Mouse (Mus musculus): ENCODE measurements around the gene Tdrd7. TPM values are rescaled to one million over a fixed set of nuclear protein-coding genes. Genes with fewer than 3 reads are reported as not detected.

Tdrd7 gene
- polyA plus RNA-seq, 1 experiment = 0.26 TPM

DNA sequence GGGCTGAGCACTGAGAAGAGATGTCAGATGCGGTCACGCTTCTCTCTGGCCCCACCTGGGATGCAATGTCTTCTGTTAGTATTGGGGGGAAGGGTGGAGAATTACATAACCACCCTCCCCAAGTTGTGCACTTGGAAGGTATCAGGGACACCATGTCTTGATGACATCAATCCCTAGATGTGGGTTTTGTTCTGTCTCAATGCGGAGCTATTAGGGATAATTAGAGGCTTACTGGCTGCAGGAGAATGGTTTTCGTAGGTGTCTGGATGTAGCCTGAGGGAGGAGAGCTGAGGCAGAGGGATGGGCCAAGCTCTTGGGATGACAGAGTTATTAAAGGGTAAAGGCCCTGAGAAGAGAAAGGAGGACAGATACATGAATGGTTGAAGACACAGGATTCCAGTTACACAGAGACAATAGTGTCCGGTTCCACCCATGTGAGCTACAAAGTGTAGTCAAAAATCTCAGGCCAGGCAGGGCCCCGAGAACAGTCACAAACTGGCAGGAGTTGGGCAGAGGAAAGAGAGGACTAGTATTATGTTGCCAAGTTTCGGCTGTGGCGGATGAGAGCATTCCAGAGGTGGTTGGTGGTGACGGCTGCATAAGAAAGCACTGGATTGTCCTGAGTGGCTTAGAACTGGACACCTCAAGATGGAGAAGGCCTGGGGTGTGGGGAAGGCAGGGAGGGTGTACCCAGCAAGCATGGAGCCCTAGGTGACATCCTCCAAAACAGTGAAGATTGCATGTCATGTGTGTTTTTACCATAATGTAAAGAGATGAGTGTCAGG is 88.4 kb downstream of the Tdrd7 start:
- TF ChIP-seq GATA1 (IDR thresholded peaks at IDR 0.05; ENCODE audit: low read length) = no peak

- no peak for TF ChIP-seq GATA1 (IDR thresholded peaks at IDR 0.05; ENCODE audit: low read length)
Measured at GRCm38 (mm10) chr4:46056163-46056562, 91.0 kb downstream of the Tdrd7 start.

DNA sequence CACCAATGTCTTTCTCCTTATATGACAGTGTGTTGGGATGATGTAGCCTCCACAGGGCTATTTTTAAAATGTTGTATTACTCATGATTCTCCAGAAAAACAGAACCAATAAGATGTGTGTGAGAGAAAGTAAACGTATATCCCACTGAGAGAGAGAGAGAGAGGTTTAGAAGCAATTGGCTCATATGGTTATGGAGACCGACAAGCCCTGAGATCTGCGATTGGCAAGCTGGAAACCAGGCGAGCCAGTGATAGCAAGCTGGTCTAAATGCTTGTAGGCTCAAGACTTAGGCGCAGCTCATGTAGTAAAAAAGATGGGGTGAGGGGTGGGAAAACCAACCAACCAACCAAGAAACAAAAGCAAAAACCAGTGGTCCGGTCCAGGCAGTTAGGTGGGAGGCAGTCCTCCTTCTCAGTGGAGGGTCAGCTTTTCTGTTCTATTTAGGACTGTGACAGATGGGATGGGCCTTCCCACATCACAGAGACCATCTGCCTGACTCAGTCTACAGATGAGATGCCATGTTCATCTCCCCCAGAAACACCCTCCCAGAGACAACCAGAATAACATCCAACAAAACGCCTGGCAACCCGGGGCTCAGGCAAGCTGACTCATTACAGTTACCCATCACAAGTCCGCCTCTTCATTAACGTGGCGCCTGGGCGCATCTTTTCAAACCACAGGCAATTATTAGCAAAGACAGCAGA is 96.3 kb downstream of the Tdrd7 start:
- TF ChIP-seq GATA1 (IDR thresholded peaks at IDR 0.05; ENCODE audit: low read length) = no peak

DNA sequence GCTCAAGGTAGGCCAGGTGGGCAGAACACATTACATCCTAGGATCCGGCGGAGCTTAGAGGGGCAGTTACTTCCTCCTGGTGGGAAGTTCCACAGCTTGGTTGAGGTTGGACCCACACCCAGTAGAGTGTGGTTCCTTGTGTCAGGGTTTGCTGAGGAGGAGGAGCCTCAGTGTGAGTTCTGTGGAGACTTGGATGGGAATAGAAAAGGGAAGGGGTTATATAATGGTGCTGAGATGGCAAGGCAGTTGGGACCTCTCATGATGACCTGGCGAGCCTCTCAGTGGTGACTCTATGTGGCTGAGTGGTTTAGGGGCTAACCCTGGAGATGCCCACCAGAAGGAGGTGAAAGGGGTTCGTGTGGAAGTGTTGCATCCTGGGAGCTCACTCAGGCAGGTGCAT is 98.7 kb downstream of the Tdrd7 start:
- no peak for TF ChIP-seq GATA1 (IDR thresholded peaks at IDR 0.05; ENCODE audit: low read length)

DNA sequence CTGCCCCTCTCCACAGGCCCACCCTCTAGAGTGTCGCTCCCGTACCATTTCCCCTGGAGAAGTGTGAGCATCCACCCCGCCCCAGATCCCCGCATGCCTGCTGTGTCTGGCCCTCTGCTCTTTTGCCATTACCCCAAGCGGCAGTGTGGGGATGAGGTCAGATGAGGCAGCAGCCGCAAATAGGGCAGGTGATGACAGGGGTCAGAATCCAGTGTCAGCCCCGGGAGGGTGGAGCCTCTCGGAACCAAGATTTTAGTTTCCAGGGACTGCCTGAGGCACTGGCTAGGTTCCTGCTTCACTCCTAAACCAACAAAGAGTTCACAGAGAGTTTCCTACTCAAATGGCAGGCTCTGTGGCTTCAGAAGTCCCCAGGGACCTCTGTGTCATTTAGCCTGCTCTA is 99.1 kb downstream of the Tdrd7 start:
- TF ChIP-seq GATA1 (IDR thresholded peaks at IDR 0.05; ENCODE audit: low read length) = no peak

DNA sequence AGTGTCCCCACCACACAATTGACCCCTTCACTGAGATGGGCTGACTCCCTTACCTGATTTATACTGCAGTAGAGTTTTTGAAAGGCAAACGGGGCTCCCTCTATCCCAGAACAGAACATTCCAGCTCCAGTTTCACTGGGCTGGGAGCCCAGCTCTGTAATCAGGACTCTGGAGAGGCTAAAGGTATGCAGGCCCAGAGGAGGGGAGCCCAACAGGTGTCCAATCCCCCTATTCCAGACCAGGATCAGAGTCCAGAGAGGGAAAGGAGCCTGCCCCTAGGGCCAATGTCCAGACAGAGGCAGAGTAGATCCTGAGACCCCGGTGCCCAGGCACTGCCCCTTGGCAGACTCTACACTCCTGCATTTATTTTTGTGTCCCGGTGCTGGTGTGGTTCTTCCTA is 99.8 kb downstream of the Tdrd7 start:
- no peak for TF ChIP-seq GATA1 (IDR thresholded peaks at IDR 0.05; ENCODE audit: low read length)

DNA sequence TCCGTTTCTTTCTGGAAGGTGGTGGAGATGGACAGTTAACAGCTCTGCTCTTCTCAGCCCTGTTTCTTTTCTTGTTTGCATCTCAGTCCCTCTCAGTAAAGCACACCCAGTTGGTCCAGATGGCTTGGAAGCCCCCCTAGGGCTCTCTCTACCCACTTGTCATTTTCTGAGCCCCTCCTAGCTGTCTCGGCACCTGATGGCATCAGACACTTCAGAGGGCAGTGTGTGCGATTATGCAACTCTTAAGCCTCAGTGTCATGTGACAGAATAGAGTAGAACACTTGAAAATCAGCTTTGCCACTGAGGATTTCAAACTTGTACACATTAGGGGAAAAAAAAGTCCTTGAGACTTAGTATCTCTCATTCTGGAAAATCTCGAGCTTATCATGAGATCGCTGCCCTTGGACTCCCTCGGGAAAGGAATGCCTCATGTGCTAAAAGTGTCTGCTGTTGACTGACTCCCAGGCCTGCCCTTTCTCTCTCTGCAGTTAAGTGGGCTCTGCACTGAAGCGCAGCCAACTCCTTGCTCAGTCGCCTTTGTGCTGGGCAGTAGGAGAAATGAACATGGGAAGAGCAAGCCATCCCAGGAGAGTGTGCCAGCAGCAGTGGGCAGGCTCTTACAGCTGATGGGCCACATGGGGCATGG is 100.7 kb downstream of the Tdrd7 start:
- TF ChIP-seq GATA1 (IDR thresholded peaks at IDR 0.05; ENCODE audit: low read length) = no peak

DNA sequence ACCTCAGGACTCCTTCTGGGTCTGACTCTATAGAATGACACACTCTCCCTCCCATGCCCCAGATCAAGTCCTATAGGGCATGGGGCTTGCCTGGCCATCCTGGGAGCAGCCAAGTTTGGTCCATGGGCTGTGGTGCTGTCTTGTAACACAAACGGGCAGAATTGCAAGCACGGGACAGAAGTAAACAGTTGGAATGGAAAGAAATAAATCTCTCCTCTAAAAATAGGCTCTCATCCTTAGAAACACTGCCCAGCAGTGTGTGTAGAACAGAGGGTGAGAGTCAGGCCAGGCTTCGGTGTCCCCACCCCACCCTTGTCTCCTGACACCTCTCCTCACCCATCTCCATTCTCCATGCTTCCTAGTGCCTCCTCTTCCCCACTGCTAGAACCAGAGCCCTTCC is 102.9 kb downstream of the Tdrd7 start:
- TF ChIP-seq GATA1 (IDR thresholded peaks at IDR 0.05; ENCODE audit: low read length) = no peak

GRCm38 (mm10) chr4:46068573-46068972 is 103.4 kb downstream of the Tdrd7 start:
- TF ChIP-seq GATA1 (IDR thresholded peaks at IDR 0.05; ENCODE audit: low read length) = no peak

DNA sequence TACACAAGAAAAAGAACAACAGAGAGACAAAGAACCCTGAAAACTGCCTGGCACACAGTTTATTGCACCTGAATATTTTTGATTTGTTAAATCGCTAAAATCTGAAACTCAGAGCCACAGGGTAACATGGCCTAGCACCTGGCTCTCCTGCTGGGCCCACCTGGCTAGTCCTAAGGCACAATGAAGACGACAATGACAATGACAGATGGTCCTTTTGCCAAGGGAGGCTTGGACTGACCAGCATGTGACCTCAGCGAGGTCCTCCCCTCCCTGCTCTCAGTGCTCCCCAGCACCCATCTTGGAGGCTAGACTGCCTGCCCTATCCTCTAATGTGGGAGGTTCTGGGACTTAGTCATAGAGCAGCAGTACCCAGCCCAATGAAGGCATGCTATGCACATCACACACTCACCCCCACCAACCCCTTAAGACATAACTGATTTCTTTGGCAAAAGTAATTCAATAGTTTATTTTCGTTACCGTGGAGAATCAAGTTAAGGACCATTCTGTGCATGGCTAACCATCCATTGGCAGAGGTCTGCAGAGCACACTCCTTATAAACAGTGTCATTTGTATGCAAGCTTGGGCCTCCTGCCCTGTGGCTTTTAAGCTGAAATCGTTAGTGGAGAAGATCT is 104.8 kb downstream of the Tdrd7 start:
- no peak for TF ChIP-seq GATA1 (IDR thresholded peaks at IDR 0.05; ENCODE audit: low read length)

DNA sequence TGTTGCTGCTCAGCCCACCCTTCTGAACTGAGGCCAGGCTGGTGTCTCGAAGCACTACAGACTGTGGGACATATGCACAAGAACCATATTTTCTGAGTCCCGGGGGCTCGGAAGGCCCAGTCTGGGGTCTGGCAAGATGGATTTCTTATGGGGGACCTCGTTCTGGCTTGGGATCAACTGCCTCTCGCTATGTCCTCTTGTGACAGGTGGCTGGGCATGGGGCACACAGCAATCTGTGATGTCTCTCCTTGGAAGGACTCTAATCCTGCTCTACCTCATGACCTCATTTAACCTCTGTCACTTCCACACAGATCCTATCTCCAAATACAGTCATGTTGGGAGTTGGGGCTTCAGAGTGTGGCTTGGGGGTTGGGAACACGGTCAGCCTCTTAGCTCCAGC is 107.5 kb downstream of the Tdrd7 start:
- no peak for TF ChIP-seq GATA1 (IDR thresholded peaks at IDR 0.05; ENCODE audit: low read length)

GRCm38 (mm10) chr4:46073736-46074135 is 108.6 kb downstream of the Tdrd7 start:
- no peak for TF ChIP-seq GATA1 (IDR thresholded peaks at IDR 0.05; ENCODE audit: low read length)

DNA sequence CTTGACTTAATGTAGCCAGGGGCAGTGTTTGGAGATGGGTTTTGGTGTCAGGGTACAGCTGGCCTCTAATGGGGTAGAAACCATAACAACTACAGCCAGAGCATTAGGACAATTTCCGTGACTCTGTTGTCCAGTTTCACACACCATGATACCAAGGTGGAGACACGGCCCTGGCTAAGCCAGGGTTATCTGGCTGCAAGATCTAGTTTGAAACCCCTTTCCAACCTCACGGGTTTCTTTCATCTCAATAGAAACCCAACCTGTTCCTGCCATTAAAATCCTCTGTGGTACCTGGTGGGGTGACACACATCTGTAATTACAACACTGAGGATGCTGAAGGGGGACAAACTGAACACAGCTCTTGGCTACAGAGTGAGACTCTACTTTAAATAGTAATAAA is 110.5 kb downstream of the Tdrd7 start:
- TF ChIP-seq GATA1 (IDR thresholded peaks at IDR 0.05; ENCODE audit: low read length) = no peak

GRCm38 (mm10) chr4:46076892-46077291 is 111.8 kb downstream of the Tdrd7 start:
- no peak for TF ChIP-seq GATA1 (IDR thresholded peaks at IDR 0.05; ENCODE audit: low read length)

DNA sequence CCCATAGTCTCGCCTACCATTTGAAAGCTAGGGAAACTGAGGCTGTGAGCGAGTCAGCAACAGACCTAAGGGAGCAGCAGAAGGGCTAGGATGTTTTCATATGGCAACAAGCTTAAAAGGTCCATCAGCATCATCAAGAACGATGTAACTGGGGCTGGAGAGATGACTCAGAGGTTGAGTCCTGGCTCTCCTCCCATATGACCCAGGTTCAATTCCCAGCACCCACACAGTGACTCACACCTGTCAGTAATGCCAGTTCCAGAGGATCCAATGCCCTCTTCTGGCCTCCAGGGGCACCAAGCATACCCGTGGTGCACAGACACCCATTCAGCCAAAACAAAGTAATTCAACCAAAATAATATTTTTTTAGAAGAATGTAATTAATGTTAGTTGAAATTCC is 115.1 kb downstream of the Tdrd7 start:
- no peak for TF ChIP-seq GATA1 (IDR thresholded peaks at IDR 0.05; ENCODE audit: low read length)

- TF ChIP-seq GATA1 (IDR thresholded peaks at IDR 0.05; ENCODE audit: low read length) = no peak
Measured at GRCm38 (mm10) chr4:46082555-46082954, 117.4 kb downstream of the Tdrd7 start.

Other genes with a start within 250 kb of the Tdrd7 start
- gene Aldh1b1, start 166.3 kb upstream of the Tdrd7 start, polyA plus RNA-seq (2012) = not detected in 2 replicates
- not detected in 2 replicates for gene Igfbpl1, start 138.4 kb upstream of the Tdrd7 start, polyA plus RNA-seq (2012)
- not detected in 2 replicates for gene Stra6l, start 116.7 kb upstream of the Tdrd7 start, polyA plus RNA-seq (2012)
- gene Ccdc180, start 75.0 kb upstream of the Tdrd7 start, polyA plus RNA-seq (2012) = not detected in 2 replicates
- 1.5 and 2.1 TPM in 2 replicates for gene Tmod1, start 73.6 kb downstream of the Tdrd7 start, polyA plus RNA-seq (2012)
- 15.7 and 22.5 TPM in 2 replicates for gene Ncbp1, start 173.3 kb downstream of the Tdrd7 start, polyA plus RNA-seq (2012)
- gene Tstd2, start 173.4 kb downstream of the Tdrd7 start, polyA plus RNA-seq (2012) = 10.7 and 12.6 TPM in 2 replicates
- gene Xpa, start 231.0 kb downstream of the Tdrd7 start, polyA plus RNA-seq (2012) = 16.7 and 29.1 TPM in 2 replicates

Data from G1E-ER4 (cell line).